Mouse (Mus musculus) heart, postnatal 25 days (tissue): ENCODE results near the gene Gm20838. TPM values are rescaled to one million over a fixed set of nuclear protein-coding genes. Genes with fewer than 3 reads are reported as not detected.
"Not testable (repeated sequence)": the region's sequence is repeated elsewhere in the genome, so short reads cannot be mapped to it uniquely, and the experiment has no call there.

ENCODE experiments used
- DNase-seq: peaks from one replicate; pipeline ENCODE4 v3.0.0; 2022; ENCODE audit warnings: low spot score
- intact Hi-C: fragments of 180-260 bp; cut with DNase I; formaldehyde crosslinking; loops from one replicate; pipeline ENCODE4 v1.15.1; 2025
- total RNA-seq, 2 experiments: library from RNA; stranded (reverse); gene quantifications; 2 replicates each; pipeline ENCODE4 v1.2.3; 2021

The Gm20838 gene
- total RNA-seq = not detected

DNA sequence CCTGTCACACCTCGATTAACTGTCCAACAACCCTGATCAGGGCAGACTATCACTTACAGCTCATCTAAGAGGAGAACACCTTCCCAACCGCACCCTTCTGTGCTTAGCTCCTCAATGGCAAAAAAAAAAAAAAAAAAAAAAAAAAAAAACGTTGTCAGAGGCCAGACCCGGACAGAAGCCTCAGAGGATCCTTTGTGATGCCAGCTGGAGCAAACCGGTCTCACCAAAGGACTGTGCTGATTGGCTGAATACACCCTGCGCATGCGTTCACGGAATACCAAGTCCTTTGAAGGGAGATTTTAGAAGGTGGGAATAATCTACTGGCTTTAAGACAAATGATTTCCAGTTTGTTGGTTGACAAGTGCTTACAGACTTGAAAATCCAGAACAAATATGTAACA lies at the start of gene Gm20838:
TSS of gene Gm20838 (minus strand) at position 101 of the 400 bp plus-strand sequence.
- DNase-seq, intact Hi-C loops: not testable (repeated sequence)
